Mouse (Mus musculus): ENCODE data around the gene Gm45208. TPM values are rescaled to one million over a fixed set of nuclear protein-coding genes. Genes with fewer than 3 reads are reported as not detected.

The Gm45208 gene
- polyA plus RNA-seq, 1 experiment from 2014 or later = not detected

DNA sequence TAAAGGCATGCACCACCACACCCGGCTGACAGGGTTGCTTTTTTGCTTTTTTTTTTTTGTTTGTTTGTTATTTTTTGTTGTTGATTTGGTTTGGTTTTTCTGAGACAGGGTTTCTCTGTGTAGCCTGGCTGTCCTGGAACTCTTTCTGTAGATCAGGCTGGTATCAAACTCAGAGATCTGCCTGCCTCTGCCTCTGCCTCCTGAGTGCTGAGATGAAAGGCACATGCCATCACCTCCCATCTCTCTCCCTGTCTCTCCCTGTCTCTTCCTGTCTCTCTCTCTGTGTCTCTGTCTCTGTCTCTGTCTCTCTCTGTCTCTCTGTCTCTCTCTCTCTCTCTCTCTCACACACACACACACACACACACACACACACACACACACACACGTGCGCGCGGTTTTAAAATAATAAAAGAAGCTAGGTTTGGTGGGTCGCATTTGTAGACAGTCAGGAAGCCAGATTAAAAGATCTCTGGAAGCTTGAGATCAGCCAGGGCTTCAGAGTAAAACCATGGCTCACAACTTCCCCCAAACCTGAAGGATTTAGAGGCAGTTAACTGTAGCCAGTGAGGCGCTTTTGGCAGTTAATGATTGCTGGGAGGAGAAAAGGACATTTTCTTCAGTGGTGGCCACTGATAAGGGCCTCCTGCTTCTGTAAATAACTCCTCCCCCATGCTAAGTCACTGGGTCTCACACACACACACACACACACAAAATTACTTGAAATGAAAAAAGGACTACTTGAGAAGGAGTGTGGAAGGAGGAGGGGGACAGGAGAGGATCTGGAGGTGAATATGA is 56.6 kb downstream of the Gm45208 start:
- DNase-seq (ENCODE audit: low spot score) (no peak), ATAC-seq (ENCODE audit: low FRiP score) (no peak)
- Histone ChIP-seq H3K4me3 (replicated peaks; ENCODE audit: low read length) (no peak overlapping the region), H3K27me3 (ENCODE audit: control insufficient read depth, insufficient read depth, low read length) (no peaks in the 10 kb centered on the region), H3K27ac (no peak overlapping the region), H3K4me1 (replicated peaks; ENCODE audit: control insufficient read depth, insufficient read depth, low read length) (no peaks in the 10 kb centered on the region), H3K9me3 (ENCODE audit: control insufficient read depth, low read length) (no peaks in the 10 kb centered on the region), H3K36me3 (replicated peaks; ENCODE audit: control insufficient read depth, insufficient read depth) (peaks cover 6% of the 10 kb centered on the region), H3K4me2 (replicated peaks) (no peak overlapping the region), H3K9ac (no peak overlapping the region)
- WGBS = 84% methylated on average over 7 of the region's 7 CpGs

DNA sequence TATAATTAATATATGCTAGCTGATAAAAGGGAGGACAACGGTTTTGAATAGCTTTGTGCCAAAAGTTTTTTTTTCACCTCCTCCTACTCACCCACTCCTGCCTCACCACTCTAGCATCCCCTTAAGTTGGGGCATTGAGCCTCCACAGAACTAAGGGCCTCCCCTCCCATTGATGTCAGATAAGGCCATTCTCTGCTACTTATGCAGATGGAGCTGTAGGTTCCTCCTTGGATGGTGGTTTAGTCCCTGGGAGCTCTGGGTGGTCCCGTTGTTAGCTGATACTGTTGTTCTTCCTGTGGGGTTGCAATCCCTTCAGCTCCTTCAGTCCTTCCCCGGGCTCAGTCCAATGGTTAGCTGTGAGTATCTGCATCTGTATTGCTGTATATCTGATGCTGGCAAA is 57.2 kb downstream of the Gm45208 start:
- Histone ChIP-seq H3K4me3 (replicated peaks; ENCODE audit: low read length) (no peak overlapping the region), H3K4me2 (replicated peaks) (no peak overlapping the region), H3K4me1 (replicated peaks; ENCODE audit: control insufficient read depth, insufficient read depth, low read length) (no peaks in the 10 kb centered on the region), H3K9me3 (ENCODE audit: control insufficient read depth, low read length) (no peaks in the 10 kb centered on the region), H3K27ac (no peak overlapping the region), H3K9ac (no peak overlapping the region), H3K27me3 (ENCODE audit: control insufficient read depth, insufficient read depth, low read length) (no peaks in the 10 kb centered on the region), H3K36me3 (replicated peaks; ENCODE audit: control insufficient read depth, insufficient read depth) (no peaks in the 10 kb centered on the region)
- DNase-seq (ENCODE audit: low spot score) = no peak
- WGBS = 15% methylated on average over 3 of the region's 3 CpGs
- no peak for ATAC-seq (ENCODE audit: low FRiP score)

Other genes with a start within 250 kb of the Gm45208 start
- gene Foxp3, start 148.6 kb upstream of the Gm45208 start, polyA plus RNA-seq (2014; fragmentation: Nextera tagmentation; extraction: Ambion mirVana) = 0.09 and 0.25 TPM in 2 replicates
- gene Ppp1r3f, start 148.0 kb upstream of the Gm45208 start, polyA plus RNA-seq (2014; fragmentation: Nextera tagmentation; extraction: Ambion mirVana) = 5.0 and 7.5 TPM in 2 replicates
- gene Ccdc22, start 116.7 kb upstream of the Gm45208 start, polyA plus RNA-seq (2014; fragmentation: Nextera tagmentation; extraction: Ambion mirVana) = 26.6 and 28.0 TPM in 2 replicates
- gene Cacna1f, start 115.2 kb upstream of the Gm45208 start, polyA plus RNA-seq (2014; fragmentation: Nextera tagmentation; extraction: Ambion mirVana) = 0.21 TPM in 1 of 2 replicates, not detected in the other
- 106 and 109 TPM in 2 replicates for gene Syp, start 83.8 kb upstream of the Gm45208 start, polyA plus RNA-seq (2014; fragmentation: Nextera tagmentation; extraction: Ambion mirVana)
- 1.2 and 1.5 TPM in 2 replicates for gene Prickle3, start 65.0 kb upstream of the Gm45208 start, polyA plus RNA-seq (2014; fragmentation: Nextera tagmentation; extraction: Ambion mirVana)
- 21.2 and 23.5 TPM in 2 replicates for gene Plp2, start 50.9 kb upstream of the Gm45208 start, polyA plus RNA-seq (2014; fragmentation: Nextera tagmentation; extraction: Ambion mirVana)
- not detected in 2 replicates for gene Magix, start 41.0 kb upstream of the Gm45208 start, polyA plus RNA-seq (2014; fragmentation: Nextera tagmentation; extraction: Ambion mirVana)
- 46.1 and 52.1 TPM in 2 replicates for gene Gpkow, start 25.1 kb upstream of the Gm45208 start, polyA plus RNA-seq (2014; fragmentation: Nextera tagmentation; extraction: Ambion mirVana)
- 20.6 and 21.9 TPM in 2 replicates for gene Wdr45, start 7.9 kb upstream of the Gm45208 start, polyA plus RNA-seq (2014; fragmentation: Nextera tagmentation; extraction: Ambion mirVana)
- gene Praf2, start 6.2 kb downstream of the Gm45208 start, polyA plus RNA-seq (2014; fragmentation: Nextera tagmentation; extraction: Ambion mirVana) = 129 and 139 TPM in 2 replicates
- 61.4 and 65.0 TPM in 2 replicates for gene Ccdc120, start 28.7 kb downstream of the Gm45208 start, polyA plus RNA-seq (2014; fragmentation: Nextera tagmentation; extraction: Ambion mirVana)
- 18.6 and 20.9 TPM in 2 replicates for gene Tfe3, start 40.3 kb downstream of the Gm45208 start, polyA plus RNA-seq (2014; fragmentation: Nextera tagmentation; extraction: Ambion mirVana)
- gene Gripap1, start 67.5 kb downstream of the Gm45208 start, polyA plus RNA-seq (2014; fragmentation: Nextera tagmentation; extraction: Ambion mirVana) = 50.5 and 56.8 TPM in 2 replicates
- 4.1 and 5.0 TPM in 2 replicates for gene Kcnd1, start 100.0 kb downstream of the Gm45208 start, polyA plus RNA-seq (2014; fragmentation: Nextera tagmentation; extraction: Ambion mirVana)
- gene Otud5, start 119.1 kb downstream of the Gm45208 start, polyA plus RNA-seq (2014; fragmentation: Nextera tagmentation; extraction: Ambion mirVana) = 29.3 and 30.8 TPM in 2 replicates
- 21.3 and 22.6 TPM in 2 replicates for gene Pim2, start 156.0 kb downstream of the Gm45208 start, polyA plus RNA-seq (2014; fragmentation: Nextera tagmentation; extraction: Ambion mirVana)
- gene Slc35a2, start 161.8 kb downstream of the Gm45208 start, polyA plus RNA-seq (2014; fragmentation: Nextera tagmentation; extraction: Ambion mirVana) = 23.9 and 28.1 TPM in 2 replicates
- 178 and 180 TPM in 2 replicates for gene Pqbp1, start 177.0 kb downstream of the Gm45208 start, polyA plus RNA-seq (2014; fragmentation: Nextera tagmentation; extraction: Ambion mirVana)
- gene Timm17b, start 177.1 kb downstream of the Gm45208 start, polyA plus RNA-seq (2014; fragmentation: Nextera tagmentation; extraction: Ambion mirVana) = 158 and 166 TPM in 2 replicates
- gene Gm10491, start 185.6 kb downstream of the Gm45208 start, polyA plus RNA-seq (2014; fragmentation: Nextera tagmentation; extraction: Ambion mirVana) = not detected in 2 replicates
- not detected in 2 replicates for gene Gm10490, start 187.3 kb downstream of the Gm45208 start, polyA plus RNA-seq (2014; fragmentation: Nextera tagmentation; extraction: Ambion mirVana)
- 271 and 284 TPM in 2 replicates for gene Pcsk1n, start 197.6 kb downstream of the Gm45208 start, polyA plus RNA-seq (2014; fragmentation: Nextera tagmentation; extraction: Ambion mirVana)
- gene Eras, start 206.4 kb downstream of the Gm45208 start, polyA plus RNA-seq (2014; fragmentation: Nextera tagmentation; extraction: Ambion mirVana) = not detected in 2 replicates
- 59.7 and 64.4 TPM in 2 replicates for gene Hdac6, start 225.6 kb downstream of the Gm45208 start, polyA plus RNA-seq (2014; fragmentation: Nextera tagmentation; extraction: Ambion mirVana)